Mouse (Mus musculus): ENCODE data around the gene Skint5.
"Not testable (repeated sequence)": the region's sequence is repeated elsewhere in the genome, so short reads cannot be mapped to it uniquely, and the experiment has no call there.

DNA sequence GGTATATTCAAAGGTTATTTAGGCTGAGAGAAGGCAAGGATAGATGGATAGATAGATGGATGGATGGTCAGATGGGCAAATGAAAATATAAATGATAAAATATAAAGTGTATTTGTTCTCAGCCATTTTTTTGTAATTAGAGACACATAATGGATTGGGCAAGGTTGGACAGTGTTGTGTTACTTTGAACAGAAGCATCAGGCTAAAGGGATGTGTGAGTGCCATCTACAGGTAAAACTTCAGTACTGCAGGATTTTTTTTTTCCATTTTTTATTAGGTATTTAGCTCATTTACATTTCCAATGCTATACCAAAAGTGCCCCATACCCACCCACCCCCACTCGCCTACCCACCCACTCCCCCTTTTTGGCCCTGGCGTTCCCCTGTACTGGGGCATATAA is 551.1 kb downstream of the Skint5 start:
- TF ChIP-seq CTCF (IDR thresholded peaks at IDR 0.05; ENCODE audit: low read depth) = peak; percentile 44; the same call in 1 of the 2 replicates
- not testable (repeated sequence) for TF ChIP-seq EP300 (IDR thresholded peaks at IDR 0.05; ENCODE audit: low read depth)
